Mouse (Mus musculus) left cerebral cortex, postnatal 25 days (tissue): ENCODE data around the gene Cpa2. TPM values are rescaled to one million over a fixed set of nuclear protein-coding genes. Genes with fewer than 3 reads are reported as not detected.

Source experiments
- DNase-seq, 2 experiments: peaks; one replicate each; pipeline ENCODE4 v3.0.0; 2022; ENCODE audit warnings: low spot score in 2 of 2, mixed read lengths in 1 of 2
- intact Hi-C: fragments of 180-260 bp; cut with DNase I; formaldehyde crosslinking; loops from one replicate; pipeline ENCODE4 v1.15.1; 2025
- total RNA-seq, 2 experiments: library from RNA; stranded (reverse); gene quantifications; 2 replicates each; pipeline ENCODE4 v1.2.3; 2021

Cpa2 gene
- total RNA-seq, 2 experiments from 2014 or later = 2.2 to 2.3 TPM

DNA sequence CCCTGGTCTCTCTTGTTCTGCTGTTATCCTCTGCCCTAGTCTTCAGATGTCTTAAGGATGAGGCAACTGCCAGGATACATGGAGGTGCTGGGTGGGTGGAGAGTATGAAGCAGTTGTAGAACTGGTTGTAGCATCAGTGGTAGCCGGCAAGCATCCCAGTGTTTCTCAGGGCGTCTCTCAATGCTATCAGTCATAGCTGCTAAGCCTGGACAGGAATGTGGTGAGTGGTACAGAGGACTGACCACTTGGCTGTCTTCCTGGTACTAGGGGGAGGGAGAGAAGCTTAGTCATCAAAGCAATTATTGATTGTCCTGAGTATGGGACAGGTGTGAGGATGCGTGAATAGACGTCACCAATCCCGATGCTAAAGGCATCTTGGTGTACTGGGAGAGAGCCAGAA lies 28.6 kb downstream of the Cpa2 start:
- intact Hi-C loops = no loop called here
- peak in 1 of 2 experiments; percentile 80 for DNase-seq

DNA sequence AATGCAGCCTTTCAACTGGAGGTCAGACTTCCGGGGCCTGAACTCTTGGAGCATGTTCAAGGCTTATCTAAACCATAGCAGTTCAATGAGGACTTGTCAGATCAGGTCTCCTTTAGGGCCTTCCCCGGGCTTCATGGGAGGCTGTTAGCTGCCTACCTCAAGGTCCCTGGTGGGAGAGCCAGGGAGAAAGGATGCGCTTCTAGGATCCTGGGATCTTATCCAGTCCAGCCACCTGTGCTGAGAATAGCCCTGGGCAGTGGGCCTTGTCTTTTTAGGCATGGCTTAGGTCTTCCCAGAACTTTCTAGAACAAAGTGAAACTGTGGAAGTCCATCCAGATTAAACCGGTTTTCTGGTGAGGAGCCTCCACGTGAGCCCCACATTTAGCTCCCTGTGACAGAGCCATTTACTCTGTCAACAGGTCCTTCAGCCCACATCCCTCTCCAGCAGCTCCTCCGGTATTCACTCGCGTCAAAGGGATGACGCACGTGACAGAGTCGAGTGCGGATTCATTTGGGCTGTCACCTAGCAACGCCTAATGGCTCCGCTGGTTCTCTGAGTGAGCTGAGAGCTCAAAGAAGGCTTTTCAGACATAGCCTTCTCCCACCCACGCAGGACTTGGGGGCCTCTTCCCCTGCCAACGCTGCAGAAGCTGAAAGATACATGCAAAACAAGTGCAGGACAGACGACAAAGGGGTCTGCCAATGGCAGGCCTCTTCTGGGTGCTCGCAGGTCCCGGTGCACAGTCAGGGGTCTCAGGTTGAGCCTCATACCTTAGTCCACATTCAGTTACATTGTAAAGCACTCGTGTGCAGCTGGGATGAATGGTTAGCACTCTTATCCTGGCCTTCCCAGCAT lies 31.3 kb downstream of the Cpa2 start:
- DNase-seq = peak; percentile 83 to 94
- intact Hi-C loops = no loop called here

DNA sequence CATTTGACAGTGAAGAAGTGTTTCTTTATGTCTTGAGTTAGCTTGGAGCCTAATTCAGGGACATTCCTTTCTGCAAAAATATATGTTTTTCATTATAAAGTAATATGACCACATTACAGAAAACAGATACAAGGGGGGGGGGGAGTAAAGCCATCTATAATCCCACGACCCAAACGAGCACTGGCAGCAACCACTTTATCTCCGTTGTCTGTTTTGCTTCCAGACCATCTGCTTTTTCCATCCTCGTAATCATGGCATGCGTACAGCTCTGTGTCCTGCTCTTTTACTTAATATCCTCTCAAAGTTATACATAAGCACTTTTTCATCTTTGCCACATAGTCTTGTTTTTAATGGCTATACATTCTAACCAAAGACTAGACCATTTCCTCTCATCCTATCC lies 32.0 kb downstream of the Cpa2 start:
- intact Hi-C loops = no loop called here
- no peak for DNase-seq

DNA sequence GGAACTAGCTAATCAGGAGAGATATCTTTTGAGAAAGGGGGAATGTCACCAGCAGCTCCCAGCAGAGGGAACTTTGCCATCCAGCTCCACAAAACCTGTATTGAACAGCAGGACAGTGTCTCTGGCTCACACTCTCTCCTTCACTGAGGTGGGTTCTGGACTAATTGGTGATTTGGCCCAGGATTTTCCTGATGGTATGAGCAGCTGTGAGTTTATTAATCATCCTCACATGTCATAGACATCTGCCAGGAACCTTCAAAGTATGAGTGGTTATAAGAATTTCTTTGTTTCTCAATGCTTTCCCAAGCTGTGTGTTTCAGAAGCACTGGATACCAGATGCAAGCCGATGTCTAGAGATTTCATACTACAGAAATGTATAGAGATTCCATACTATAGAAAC lies 33.6 kb downstream of the Cpa2 start:
- DNase-seq = no peak
- intact Hi-C loops = no loop called here

DNA sequence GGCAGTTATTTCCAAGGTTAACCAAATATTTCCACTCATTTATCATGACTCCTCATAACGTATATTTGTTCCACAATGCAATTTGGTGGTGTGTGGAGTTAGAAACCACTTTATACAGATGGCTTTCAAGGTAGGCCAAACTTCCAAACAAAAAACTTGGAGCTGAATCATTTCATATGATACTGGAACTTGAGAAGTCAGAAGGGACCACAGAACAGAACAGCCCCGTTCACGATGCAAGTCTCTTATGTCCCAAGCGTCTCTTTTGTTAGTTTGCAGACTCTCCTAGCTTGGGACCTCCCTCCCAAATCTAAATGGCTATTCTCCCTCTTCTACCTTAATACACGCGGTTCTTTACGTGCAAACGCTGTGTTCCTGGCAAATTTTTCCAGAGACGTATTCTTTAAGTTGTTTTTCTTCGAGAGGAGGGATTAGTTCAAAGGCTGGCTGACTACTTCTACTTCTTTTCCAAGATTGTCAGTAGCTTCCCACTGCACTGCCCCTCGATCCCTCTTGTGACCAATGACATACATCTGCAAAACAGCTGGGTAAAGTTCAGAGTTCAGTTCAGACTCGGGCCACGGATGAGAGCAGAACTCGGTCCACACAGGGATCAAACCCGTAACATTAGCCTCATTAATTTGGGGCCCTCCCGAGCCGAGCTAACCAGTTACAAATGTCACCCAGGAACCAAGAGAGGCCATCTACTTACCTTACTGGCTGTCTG lies 35.3 kb downstream of the Cpa2 start:
- intact Hi-C loops = no loop called here
- DNase-seq = no peak

DNA sequence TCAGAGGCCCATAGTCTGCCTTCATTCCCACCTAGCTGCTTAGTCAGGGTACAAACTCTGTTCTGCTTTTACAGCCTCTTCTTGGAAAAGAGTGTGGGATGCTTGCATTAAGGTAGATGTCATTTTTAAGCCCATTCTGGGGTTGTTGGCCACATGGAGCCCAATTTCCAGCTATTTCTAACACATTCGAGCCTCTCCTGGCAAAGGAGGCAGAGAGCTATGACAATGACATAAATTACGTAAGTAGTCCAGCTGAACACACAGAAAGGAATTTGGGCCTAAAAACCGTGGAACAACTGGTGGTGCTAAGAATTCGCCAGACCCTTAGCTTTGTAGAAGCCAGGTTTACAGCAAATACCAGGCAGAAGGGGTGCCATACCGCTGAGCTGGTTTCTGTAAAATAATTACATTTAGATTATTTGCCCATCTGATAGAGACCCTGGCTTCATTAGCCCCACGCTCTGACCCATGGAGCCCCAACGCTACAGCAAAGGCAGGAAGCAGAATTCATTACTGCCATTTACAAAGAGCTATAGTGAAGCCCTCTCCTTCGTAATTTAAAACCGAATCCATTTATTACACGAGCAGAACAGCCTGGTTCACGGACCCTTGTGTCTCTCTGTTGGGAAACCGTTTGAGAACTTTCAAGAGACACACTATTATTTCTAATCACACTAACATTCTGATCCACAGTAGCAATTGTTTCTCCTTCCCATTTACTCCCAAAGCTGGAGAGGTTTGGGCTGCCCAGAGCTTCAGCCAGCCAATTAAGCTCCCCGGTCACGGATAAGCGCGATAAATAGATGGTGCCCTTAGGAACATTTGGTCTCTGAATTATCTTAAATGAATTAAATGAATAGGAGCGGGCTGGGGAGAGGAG lies 38.8 kb downstream of the Cpa2 start:
- intact Hi-C loops = no loop called here
- DNase-seq = peak in 1 of 2 experiments; percentile 69

DNA sequence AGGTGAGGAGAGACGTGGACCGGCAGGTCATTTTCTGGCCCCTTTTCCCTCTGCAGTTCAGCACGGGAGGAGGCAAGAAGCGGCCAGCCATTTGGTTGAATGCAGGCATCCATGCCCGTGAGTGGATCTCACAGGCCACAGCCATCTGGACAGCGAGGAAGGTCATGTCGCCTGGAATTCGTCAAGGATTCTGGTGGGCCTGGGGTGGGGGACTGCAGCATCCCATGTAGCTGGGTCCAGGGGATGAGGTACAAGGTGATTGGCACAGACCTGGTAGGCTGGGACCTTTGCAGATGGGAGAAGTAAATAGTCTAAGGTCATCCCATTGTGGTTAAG lies 39.4 kb downstream of the Cpa2 start:
- intact Hi-C loops = no loop called here
- no peak for DNase-seq

DNA sequence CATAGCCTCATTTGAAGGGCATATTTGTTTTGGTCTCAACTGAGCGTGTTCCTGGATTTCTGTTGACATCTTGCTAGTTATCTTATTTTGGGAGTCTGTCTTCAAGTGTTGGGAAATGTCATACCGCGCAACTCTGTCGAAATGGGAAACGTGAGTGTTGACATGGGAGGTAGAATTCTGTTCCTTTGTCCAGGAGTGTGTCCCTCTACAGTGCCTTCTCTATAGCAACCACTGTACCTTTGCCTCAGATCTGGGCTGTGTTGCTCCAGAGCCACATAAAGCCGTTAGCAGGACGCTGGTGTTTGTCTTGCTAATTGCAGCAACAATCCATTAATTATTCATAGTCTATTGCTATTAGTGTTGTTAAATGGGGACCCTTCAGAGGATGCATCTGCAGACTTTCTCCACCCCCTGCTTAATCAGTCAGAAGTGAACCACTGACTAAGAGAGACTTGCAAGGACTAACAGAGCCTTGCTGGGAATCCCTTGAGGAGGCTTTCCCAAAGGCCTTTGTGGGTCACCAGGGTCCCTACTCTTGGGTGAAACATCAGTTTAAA lies 45.6 kb downstream of the Cpa2 start:
- no peak for DNase-seq
- intact Hi-C loops = no loop called here

DNA sequence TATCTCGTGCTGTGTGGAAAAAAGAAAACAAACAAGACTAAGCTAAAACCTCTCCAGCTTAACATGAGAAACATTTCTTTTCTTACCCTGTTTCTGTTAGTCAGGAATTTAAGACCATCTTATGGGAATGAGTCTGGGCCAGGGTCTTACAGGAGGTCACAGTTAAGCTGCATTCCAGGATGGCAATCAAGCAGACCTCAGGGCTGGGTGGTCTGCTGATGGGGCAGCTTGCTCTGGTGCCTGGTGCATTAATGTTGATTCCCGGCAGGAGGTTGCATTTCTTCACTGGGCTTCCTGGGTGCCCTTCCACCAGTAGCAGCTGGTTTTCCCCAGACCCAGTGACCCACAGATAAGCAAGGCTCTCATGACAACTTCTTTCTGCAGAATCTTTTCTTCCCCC lies 48.4 kb downstream of the Cpa2 start:
- no peak for DNase-seq
- intact Hi-C loops = no loop called here

DNA sequence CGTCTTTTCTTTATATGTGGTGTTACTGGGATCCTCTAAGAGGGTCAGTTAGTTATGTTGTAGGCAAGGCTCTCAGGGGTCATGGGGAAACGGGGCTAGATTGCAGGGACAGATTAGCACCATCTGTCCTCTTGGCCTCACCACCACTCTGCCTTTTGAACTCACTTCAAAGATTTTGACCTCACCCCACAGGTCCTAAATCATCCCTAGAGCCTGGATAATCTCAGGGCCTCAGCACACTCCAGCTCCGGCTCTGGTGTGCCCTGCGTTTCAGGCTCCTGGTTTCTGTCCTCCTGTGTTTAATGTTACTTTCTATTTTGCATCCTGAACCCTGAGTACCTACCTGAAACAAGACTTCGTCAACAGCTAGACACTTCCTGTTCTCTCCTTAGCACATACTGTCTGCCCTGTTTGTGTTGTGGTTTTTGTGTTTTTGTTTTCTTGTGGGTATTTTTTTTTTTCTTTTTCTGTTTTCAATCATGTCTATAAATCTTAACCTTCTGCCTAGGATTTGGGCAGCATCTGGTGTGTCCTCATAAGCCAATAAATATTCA lies 50.5 kb downstream of the Cpa2 start:
- intact Hi-C loops = no loop called here
- no peak for DNase-seq

DNA sequence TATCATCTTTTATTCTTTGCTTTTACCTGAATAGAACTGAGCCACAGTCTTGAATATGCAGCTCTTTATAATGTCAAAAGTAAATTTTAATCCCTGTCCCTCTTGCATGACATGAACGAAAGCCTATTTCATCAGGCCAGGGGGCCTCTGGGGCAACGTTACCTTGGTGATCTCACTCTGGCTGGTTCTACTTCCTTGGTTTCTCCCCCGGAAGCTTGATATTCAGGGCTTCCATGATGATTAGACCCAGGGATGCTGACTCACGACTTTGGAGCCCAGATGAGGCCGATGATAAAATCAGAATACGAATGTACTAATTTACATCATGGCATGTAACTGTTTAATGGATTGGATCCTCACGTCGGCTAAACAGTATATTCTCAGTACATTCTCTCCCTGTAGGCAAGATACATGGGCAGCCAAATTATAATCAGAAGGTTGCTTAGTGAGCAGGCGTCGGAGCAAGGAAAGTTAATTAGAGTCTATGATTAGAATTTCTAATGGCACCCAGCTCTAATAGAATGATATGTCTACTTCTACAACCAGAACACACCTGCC lies 51.1 kb downstream of the Cpa2 start:
- no peak for DNase-seq

DNA sequence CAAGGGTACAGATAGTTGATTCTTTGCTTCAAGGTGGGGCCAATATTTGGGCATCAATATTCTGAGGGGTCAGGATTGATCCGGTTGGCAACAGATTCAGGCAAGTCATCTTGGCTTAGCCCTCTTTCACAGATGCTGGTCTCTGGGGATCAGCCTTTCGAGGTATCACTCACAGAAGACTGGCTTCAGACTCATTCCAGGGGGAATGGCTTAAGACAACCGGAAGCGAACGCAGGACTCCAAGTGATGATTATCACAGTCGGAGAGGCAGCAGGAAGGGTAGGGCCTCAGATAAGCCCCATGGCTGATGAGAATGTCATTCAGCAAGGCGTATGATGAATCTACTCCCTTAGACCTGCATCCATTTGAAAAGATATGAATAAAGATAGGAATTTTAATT lies 53.0 kb downstream of the Cpa2 start:
- intact Hi-C loops = no loop called here
- no peak for DNase-seq

More for the DNA sequence above, 51.1 kb downstream of the Cpa2 start:
- intact Hi-C loops = no loop called here

DNA sequence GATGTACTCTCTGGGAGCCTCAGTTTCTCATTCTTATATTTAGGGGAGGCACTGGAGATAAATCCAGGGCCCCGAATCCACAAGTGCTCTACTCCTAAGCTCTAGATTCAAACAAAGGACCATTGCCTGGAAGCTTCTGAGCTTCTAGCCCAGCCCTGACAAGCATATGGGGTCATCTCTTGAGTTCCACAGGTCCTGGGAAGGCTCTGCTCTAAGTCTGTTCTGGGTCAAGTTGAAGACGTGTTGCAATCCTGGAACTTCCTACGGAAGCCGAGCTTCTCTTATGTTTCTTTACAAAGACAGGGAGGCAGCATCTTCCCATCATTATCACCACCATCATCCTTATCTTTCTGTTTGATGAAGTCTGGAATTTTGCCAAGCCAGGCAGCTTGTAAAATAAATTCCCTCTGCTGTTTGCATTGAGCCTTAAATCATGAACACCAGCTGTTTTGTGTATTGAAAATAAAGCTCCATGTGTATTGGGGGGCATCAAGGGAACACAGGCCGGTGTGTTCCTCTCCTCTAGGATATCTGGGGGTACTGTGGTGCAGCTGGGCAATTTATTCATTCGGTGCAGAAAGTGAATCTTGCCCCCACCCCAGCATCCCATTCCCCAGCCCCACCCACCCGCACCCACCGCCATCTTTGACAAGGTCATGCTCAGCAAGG lies 55.0 kb downstream of the Cpa2 start:
- DNase-seq = no peak
- intact Hi-C loops = no loop called here

DNA sequence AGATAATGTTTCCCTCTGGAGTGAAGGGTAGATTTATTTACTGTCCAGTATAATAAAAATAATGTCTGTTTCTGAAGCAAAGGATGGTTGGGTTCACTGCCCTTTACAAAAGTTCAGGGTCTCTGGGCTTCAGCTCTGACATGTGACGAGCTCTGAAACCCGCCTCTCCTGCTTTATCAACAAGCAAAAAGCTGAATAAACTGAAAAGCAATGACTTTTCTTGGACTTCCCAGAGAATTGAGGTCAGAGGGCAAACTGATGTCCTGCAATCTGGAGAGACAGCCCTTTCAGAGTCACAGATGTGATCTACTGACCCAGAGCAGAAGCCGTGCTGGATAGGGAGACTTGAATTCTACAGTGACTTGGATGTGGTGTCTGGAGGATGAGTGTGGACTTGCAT lies 58.7 kb downstream of the Cpa2 start:
- no peak for DNase-seq
- intact Hi-C loops = no loop called here

DNA sequence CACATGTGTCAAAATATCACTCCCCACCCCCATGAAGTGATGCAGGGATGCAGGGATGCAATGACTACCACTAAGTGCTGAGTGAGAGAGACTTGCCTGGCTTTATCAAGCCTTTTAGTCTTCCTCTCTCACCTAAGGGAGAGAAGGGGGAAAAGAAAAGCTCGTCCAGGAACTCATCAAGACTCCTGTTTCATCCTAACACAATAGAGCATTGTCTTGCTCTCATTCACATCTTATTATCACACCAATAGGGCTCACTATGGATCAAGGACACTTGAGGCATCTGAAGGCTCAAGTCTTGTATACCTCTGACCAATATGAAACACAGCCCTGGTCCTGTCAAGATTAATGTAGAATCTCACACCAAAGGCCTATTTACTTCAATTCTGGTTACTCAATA lies 59.6 kb downstream of the Cpa2 start:
- DNase-seq = no peak
- intact Hi-C loops = no loop called here

DNA sequence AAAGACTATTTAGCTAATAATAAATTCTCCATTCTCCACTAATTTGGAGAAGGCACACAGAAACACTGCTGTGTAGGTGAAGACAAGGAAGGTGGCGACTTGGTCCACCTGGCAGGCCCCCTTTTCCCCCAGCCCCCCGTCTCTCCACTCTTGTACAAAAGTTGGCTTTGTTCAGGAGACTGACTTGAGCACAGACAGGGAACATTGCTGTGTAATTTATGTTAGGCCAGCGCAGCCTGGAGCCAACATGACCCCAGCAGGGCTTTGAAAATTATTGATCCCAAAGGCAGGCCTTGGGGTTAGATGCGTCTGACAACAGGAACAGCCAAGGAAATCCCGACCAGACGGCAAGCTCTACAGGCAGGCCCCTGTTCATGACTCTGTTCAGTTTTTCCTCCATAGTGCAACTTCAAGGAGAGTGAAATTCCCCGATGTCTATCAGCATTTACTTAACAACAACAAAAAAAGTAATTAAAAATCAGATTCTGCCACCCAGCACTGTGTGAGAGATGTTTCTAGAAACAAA lies 63.0 kb downstream of the Cpa2 start:
- intact Hi-C loops = no loop called here
- no peak for DNase-seq

DNA sequence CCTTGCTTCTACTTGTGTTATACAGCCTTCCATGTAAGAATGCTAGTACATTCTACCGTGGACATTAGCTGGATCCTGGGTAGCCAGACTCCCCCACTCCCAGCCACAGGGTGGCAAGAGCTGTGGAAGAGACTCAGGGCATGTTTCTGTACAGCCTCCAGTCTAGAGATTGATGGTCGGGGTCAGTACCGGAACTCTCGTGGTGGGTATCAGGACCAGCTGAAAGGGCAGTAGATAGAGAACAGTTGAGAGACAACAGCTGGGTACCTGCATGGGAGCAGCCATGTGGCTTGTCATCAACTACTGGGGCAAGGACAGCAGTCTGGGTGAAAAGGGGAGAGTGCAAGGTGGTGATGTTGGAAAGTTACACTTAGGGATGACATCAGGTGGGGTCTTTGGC lies 63.7 kb downstream of the Cpa2 start:
- no peak for DNase-seq
- intact Hi-C loops = no loop called here

DNA sequence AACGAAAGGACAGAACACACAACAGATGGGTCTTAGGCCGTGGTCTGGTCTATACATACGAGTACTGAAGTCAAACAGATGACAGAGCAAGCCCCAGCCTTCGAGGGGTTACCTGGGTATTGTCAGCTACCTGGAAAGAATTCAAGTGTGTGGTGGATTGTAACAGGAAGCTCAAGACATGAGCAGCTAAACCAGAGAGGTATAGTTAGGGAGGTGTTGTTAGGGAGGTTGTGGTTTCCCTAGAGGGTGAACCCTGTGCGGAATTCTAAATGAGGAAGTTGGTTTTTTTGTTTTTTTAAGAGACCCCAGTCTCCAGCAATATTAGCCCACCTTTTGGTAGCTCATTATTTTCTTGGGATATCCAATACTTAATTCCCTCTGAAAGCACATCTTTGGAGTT lies 64.3 kb downstream of the Cpa2 start:
- intact Hi-C loops = no loop called here
- no peak for DNase-seq

DNA sequence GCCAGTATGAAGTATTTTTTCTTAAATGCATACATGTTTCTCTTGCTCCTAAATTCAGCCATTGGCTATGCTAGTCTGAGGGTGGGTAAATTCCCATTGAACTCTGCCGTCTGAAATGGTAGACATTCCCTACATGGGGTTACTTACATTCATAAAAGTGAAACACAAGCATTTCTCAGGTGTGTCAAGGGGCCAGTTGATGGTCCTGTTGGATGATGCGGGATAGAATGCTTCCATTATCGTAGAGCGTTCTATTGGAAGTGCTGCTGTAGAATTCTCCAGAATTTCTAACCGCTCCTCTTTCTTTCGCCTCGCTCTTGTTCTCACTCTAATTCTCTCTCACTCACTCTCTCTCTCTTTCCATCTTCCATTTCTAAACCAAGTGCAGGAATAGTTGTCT lies 69.3 kb downstream of the Cpa2 start, which contains the start of gene Cpa5:
Gene Cpa5, plus strand, starts transcription at position 301 of the 400 bp plus-strand sequence.
- DNase-seq = no peak
- intact Hi-C loops = no loop called here
